Mouse (Mus musculus) myocyte (in vitro differentiated cells): ENCODE results near the gene Dnm1.

Source experiments
- E2F4 ChIP-seq: IDR thresholded peaks from one replicate; pipeline ENCODE4 v1.6.1; 2011; ENCODE audit warnings: mild to moderate bottlenecking, control low read depth, moderate library complexity; ENCODE audit not compliant: insufficient read depth
- MAX ChIP-seq: IDR thresholded peaks from one replicate; pipeline ENCODE4 v1.6.1; 2011; ENCODE audit warnings: low read depth, mild to moderate bottlenecking, control low read depth
- POLR2A ChIP-seq: IDR thresholded peaks from one replicate; pipeline ENCODE4 v1.6.1; 2011; ENCODE audit warnings: low read depth, mild to moderate bottlenecking, control low read depth, moderate library complexity; ENCODE audit not compliant: insufficient read length
- POLR2AphosphoS2 ChIP-seq: IDR thresholded peaks from one replicate; pipeline ENCODE4 v1.6.1; 2011; ENCODE audit warnings: low read depth, control low read depth; ENCODE audit not compliant: insufficient read length
- TCF3 ChIP-seq: IDR thresholded peaks from one replicate; pipeline ENCODE4 v1.6.1; 2011; ENCODE audit warnings: low read depth, control low read depth; ENCODE audit not compliant: insufficient read length

DNA sequence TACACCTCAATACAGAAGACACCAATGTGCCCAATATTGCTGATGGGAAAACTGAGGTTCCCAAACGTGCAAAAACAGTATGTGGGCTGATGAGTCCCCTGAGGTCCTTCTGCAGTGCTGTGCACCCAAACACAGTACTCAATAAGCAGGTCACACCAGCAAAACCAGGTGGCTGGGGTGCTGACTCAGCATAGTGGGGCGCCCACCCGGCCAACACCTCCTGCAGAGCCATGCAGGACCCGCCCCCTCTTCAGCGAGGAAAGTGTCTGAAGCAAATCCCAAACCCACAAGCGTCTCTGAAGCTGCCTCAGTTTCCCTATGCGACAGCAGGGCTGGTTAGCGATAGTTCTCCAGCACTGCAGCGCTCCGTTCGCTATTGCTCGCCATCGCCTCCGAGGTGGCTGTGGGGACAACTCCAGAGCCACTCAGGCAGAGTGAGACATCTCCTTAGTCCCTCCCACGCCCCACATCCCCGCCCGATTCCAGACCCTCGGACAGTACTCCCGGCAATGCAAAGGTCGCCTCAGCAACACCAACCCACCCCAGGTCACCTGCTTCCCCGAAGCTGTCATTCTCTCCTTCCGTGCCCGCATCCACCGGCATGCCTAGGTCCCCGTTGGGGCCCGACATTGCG lies 28.1 kb upstream of the Dnm1 start:
- TF ChIP-seq TCF3 (no peak), POLR2AphosphoS2 (peak; percentile 12), E2F4 (no peak), POLR2A (no peak), MAX (no peak)
